Mouse (Mus musculus): ENCODE measurements around the gene Chn2.

Gene Chn2

GRCm38 (mm10) chr6:54039357-54039804 lies at the start of gene Chn2:
TSS of gene Chn2 (plus strand) at chr6:54039554.
- peak within 1 kb of the TSS; percentile 90 for H3K4me3 ChIP-seq (replicated peaks; ENCODE audit: low read length)
- no peaks in the 10 kb centered on the region for H3K36me3 ChIP-seq (ENCODE audit: insufficient read depth, low read length)
- H3K27me3 ChIP-seq (ENCODE audit: insufficient read depth, low read length): peaks cover 61% of the 10 kb centered on the region
- TF ChIP-seq POU5F1 (IDR thresholded peaks at IDR 0.05; ENCODE audit: borderline replicate concordance, low read length): no peak
- TF ChIP-seq NANOG (IDR thresholded peaks at IDR 0.05; ENCODE audit: borderline replicate concordance, low read length): no peak
- TF ChIP-seq CTCF (conservative IDR thresholded peaks at IDR 0.05; ENCODE audit: low read length): no peak
- no peaks in the 10 kb centered on the region for H3K9me3 ChIP-seq (ENCODE audit: low read length)
- peaks cover 27% of the 10 kb centered on the region for H3K4me1 ChIP-seq (replicated peaks; ENCODE audit: low read depth, low read length)

GRCm38 (mm10) chr6:53992386-53992785 lies 47.0 kb upstream of the Chn2 start:
- Histone ChIP-seq H3K4me1 (replicated peaks; ENCODE audit: low read depth, low read length) (peaks cover 4% of the 10 kb centered on the region), H3K27me3 (ENCODE audit: insufficient read depth, low read length) (peaks cover 15% of the 10 kb centered on the region; the same call in 1 of the 2 replicates), H3K9me3 (ENCODE audit: low read length) (peaks cover 10% of the 10 kb centered on the region; the same call in 1 of the 2 replicates), H3K4me3 (replicated peaks; ENCODE audit: low read length) (no peak overlapping the region), H3K36me3 (ENCODE audit: insufficient read depth, low read length) (no peaks in the 10 kb centered on the region)
- TF ChIP-seq POU5F1 (IDR thresholded peaks at IDR 0.05; ENCODE audit: borderline replicate concordance, low read length) (no peak), NANOG (IDR thresholded peaks at IDR 0.05; ENCODE audit: borderline replicate concordance, low read length) (no peak), CTCF (conservative IDR thresholded peaks at IDR 0.05; ENCODE audit: low read length) (no peak)

- no peaks in the 10 kb centered on the region for H3K36me3 ChIP-seq (ENCODE audit: insufficient read depth, low read length)
- no peak for TF ChIP-seq NANOG (IDR thresholded peaks at IDR 0.05; ENCODE audit: borderline replicate concordance, low read length)
- TF ChIP-seq CTCF (conservative IDR thresholded peaks at IDR 0.05; ENCODE audit: low read length): no peak
- TF ChIP-seq POU5F1 (IDR thresholded peaks at IDR 0.05; ENCODE audit: borderline replicate concordance, low read length): no peak
- peaks cover 11% of the 10 kb centered on the region; the same call in 1 of the 2 replicates for H3K27me3 ChIP-seq (ENCODE audit: insufficient read depth, low read length)
These were observed 43.8 kb upstream of the Chn2 start for GRCm38 (mm10) chr6:53995519-53995918.

GRCm38 (mm10) chr6:53996226-53996955 lies 43.0 kb upstream of the Chn2 start:
- Histone ChIP-seq H3K4me3 (replicated peaks; ENCODE audit: low read length) (no peak overlapping the region), H3K27me3 (ENCODE audit: insufficient read depth, low read length) (peaks cover 3% of the 10 kb centered on the region; the same call in 1 of the 2 replicates), H3K4me1 (replicated peaks; ENCODE audit: low read depth, low read length) (no peaks in the 10 kb centered on the region), H3K9me3 (ENCODE audit: low read length) (peaks cover 15% of the 10 kb centered on the region; the same call in 1 of the 2 replicates), H3K36me3 (ENCODE audit: insufficient read depth, low read length) (no peaks in the 10 kb centered on the region)
- TF ChIP-seq POU5F1 (IDR thresholded peaks at IDR 0.05; ENCODE audit: borderline replicate concordance, low read length) (no peak), NANOG (IDR thresholded peaks at IDR 0.05; ENCODE audit: borderline replicate concordance, low read length) (no peak), CTCF (conservative IDR thresholded peaks at IDR 0.05; ENCODE audit: low read length) (no peak)

More at GRCm38 (mm10) chr6:53995519-53995918, 43.8 kb upstream of the Chn2 start:
- Histone ChIP-seq H3K4me3 (replicated peaks; ENCODE audit: low read length) (no peak overlapping the region), H3K4me1 (replicated peaks; ENCODE audit: low read depth, low read length) (no peaks in the 10 kb centered on the region), H3K9me3 (ENCODE audit: low read length) (peaks cover 10% of the 10 kb centered on the region; the same call in 1 of the 2 replicates)

GRCm38 (mm10) chr6:54005302-54005701 lies 34.1 kb upstream of the Chn2 start:
- Histone ChIP-seq H3K36me3 (ENCODE audit: insufficient read depth, low read length) (no peaks in the 10 kb centered on the region), H3K4me1 (replicated peaks; ENCODE audit: low read depth, low read length) (peaks cover 5% of the 10 kb centered on the region; the same call in 1 of the 2 replicates), H3K9me3 (ENCODE audit: low read length) (peaks cover 17% of the 10 kb centered on the region; the same call in 1 of the 2 replicates), H3K4me3 (replicated peaks; ENCODE audit: low read length) (no peak overlapping the region), H3K27me3 (ENCODE audit: insufficient read depth, low read length) (no peaks in the 10 kb centered on the region)
- TF ChIP-seq POU5F1 (IDR thresholded peaks at IDR 0.05; ENCODE audit: borderline replicate concordance, low read length) (no peak), NANOG (IDR thresholded peaks at IDR 0.05; ENCODE audit: borderline replicate concordance, low read length) (no peak), CTCF (conservative IDR thresholded peaks at IDR 0.05; ENCODE audit: low read length) (no peak)

- Histone ChIP-seq H3K36me3 (ENCODE audit: insufficient read depth, low read length) (no peaks in the 10 kb centered on the region), H3K27me3 (ENCODE audit: insufficient read depth, low read length) (no peaks in the 10 kb centered on the region), H3K4me1 (replicated peaks; ENCODE audit: low read depth, low read length) (peaks cover 5% of the 10 kb centered on the region; the same call in 1 of the 2 replicates), H3K4me3 (replicated peaks; ENCODE audit: low read length) (no peak overlapping the region), H3K9me3 (ENCODE audit: low read length) (peaks cover 6% of the 10 kb centered on the region; the same call in 1 of the 2 replicates)
- TF ChIP-seq POU5F1 (IDR thresholded peaks at IDR 0.05; ENCODE audit: borderline replicate concordance, low read length) (no peak), NANOG (IDR thresholded peaks at IDR 0.05; ENCODE audit: borderline replicate concordance, low read length) (no peak), CTCF (conservative IDR thresholded peaks at IDR 0.05; ENCODE audit: low read length) (no peak)
These were observed 30.8 kb upstream of the Chn2 start for GRCm38 (mm10) chr6:54008448-54009120.

- TF ChIP-seq CTCF (conservative IDR thresholded peaks at IDR 0.05; ENCODE audit: low read length): no peak
- TF ChIP-seq NANOG (IDR thresholded peaks at IDR 0.05; ENCODE audit: borderline replicate concordance, low read length): no peak
- TF ChIP-seq POU5F1 (IDR thresholded peaks at IDR 0.05; ENCODE audit: borderline replicate concordance, low read length): no peak
- H3K4me3 ChIP-seq (replicated peaks; ENCODE audit: low read length): no peak overlapping the region
- H3K4me1 ChIP-seq (replicated peaks; ENCODE audit: low read depth, low read length): peaks cover 5% of the 10 kb centered on the region; the same call in 1 of the 2 replicates
- H3K27me3 ChIP-seq (ENCODE audit: insufficient read depth, low read length): no peaks in the 10 kb centered on the region
- no peaks in the 10 kb centered on the region for H3K9me3 ChIP-seq (ENCODE audit: low read length)
- H3K36me3 ChIP-seq (ENCODE audit: insufficient read depth, low read length): no peaks in the 10 kb centered on the region
These were observed 30.1 kb upstream of the Chn2 start for GRCm38 (mm10) chr6:54009293-54009692.

GRCm38 (mm10) chr6:54010362-54010761 lies 29.0 kb upstream of the Chn2 start:
- Histone ChIP-seq H3K9me3 (ENCODE audit: low read length) (no peaks in the 10 kb centered on the region), H3K4me3 (replicated peaks; ENCODE audit: low read length) (no peak overlapping the region), H3K4me1 (replicated peaks; ENCODE audit: low read depth, low read length) (peaks cover 5% of the 10 kb centered on the region; the same call in 1 of the 2 replicates), H3K27me3 (ENCODE audit: insufficient read depth, low read length) (no peaks in the 10 kb centered on the region), H3K36me3 (ENCODE audit: insufficient read depth, low read length) (no peaks in the 10 kb centered on the region)
- no peak for TF ChIP-seq NANOG (IDR thresholded peaks at IDR 0.05; ENCODE audit: borderline replicate concordance, low read length)

All from E14TG2a.4 (cell line).